Mouse (Mus musculus): Measurements from ENCODE around the gene Elavl3. TPM values are rescaled to one million over a fixed set of nuclear protein-coding genes. Genes with fewer than 3 reads are reported as not detected.
A peak's percentile ranks its signal among the peaks of the same experiment; 100 is the strongest.

Gene Elavl3
- 5.6 and 5.7 TPM in 2 replicates for polyA plus RNA-seq (2014; fragmentation: Nextera tagmentation; extraction: Ambion mirVana)

GRCm38 (mm10) chr9:22051958-22052254 is at the start of gene Elavl3:
Elavl3 (minus strand) TSS chr9:22052023.
- Histone ChIP-seq H3K27ac (ENCODE audit: low read length) (no peak within 1 kb of the TSS), H3K27me3 (ENCODE audit: control insufficient read depth, insufficient read depth, low read length) (peaks cover 35% of the 10 kb centered on the region), H3K9ac (replicated peaks; ENCODE audit: low read depth, low read length) (no peak within 1 kb of the TSS), H3K4me1 (ENCODE audit: control insufficient read depth, insufficient read depth, low read length) (peaks cover 16% of the 10 kb centered on the region; the same call in 1 of the 2 replicates), H3K9me3 (ENCODE audit: control insufficient read depth, low read depth, low read length) (no peaks in the 10 kb centered on the region), H3K4me2 (replicated peaks; ENCODE audit: low read depth, low read length) (peak within 1 kb of the TSS; percentile 61), H3K4me3 (ENCODE audit: low read depth, low read length) (peak within 1 kb of the TSS; percentile 30), H3K36me3 (ENCODE audit: control insufficient read depth, insufficient read depth, low read length) (no peaks in the 10 kb centered on the region)
- ATAC-seq (ENCODE audit: insufficient number of reproducible peaks, insufficient read depth, low FRiP score, low read depth), result no peak
- WGBS, result 3% methylated on average over 18 of the region's 28 CpGs

- no peaks in the 10 kb centered on the region for H3K9me3 ChIP-seq (ENCODE audit: control insufficient read depth, low read depth, low read length)
- peak overlapping the region; percentile 84 for H3K27ac ChIP-seq (ENCODE audit: low read length)
- ATAC-seq (ENCODE audit: insufficient number of reproducible peaks, insufficient read depth, low FRiP score, low read depth), result peak; percentile 69; the same call in 1 of the 2 replicates
- H3K4me1 ChIP-seq (ENCODE audit: control insufficient read depth, insufficient read depth, low read length), result peaks cover 6% of the 10 kb centered on the region; the same call in 1 of the 2 replicates
- peak overlapping the region; percentile 29 for H3K4me2 ChIP-seq (replicated peaks; ENCODE audit: low read depth, low read length)
- 2% methylated on average over 18 of the region's 18 CpGs for WGBS
- H3K27me3 ChIP-seq (ENCODE audit: control insufficient read depth, insufficient read depth, low read length), result peaks cover 11% of the 10 kb centered on the region
- no peaks in the 10 kb centered on the region for H3K36me3 ChIP-seq (ENCODE audit: control insufficient read depth, insufficient read depth, low read length)
- H3K9ac ChIP-seq (replicated peaks; ENCODE audit: low read depth, low read length), result 0 out of 2 replicates have a peak overlapping the region, but pooled peaks have one; percentile 6
- peak overlapping the region; percentile 23 for H3K4me3 ChIP-seq (ENCODE audit: low read depth, low read length)
Observed at GRCm38 (mm10) chr9:22099922-22100321, 48.1 kb upstream of the Elavl3 start.

DNA sequence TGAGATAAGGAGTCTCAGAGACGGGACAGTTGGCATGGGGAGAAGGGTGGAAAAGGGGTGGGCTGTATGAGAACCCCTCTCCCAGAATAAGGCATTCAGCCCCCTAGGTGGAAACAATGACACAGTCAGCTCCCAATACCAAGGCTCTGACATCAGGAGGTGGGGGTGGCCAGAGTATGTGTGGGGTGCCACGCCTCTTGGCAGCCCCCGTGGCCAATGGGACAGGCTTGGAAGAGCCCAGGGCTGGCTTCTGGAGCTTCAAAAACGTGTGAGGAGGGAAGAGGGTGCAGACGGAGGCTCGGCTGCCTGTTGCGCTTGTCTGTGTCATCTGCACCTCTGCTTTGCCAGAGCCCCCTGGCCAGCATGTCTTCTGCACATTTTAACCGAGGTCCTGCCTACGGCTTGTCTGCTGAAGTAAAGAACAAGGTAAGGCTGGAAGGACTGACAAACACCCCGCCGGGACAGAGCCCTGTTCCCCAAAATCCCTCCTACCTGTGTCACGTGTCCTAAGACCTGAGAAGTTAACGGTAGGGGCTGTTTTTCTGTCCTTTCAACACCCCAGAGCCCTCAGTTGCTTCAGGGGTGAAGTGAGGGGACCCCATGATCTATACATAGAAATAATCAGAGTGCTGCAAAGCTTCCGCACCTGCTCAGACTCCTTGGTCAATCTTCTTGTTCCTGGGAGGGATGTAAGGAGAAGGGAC is 47.3 kb upstream of the Elavl3 start, which contains the start of gene Cnn1:
Cnn1 (plus strand) TSS at position 224 of the 704 bp plus-strand sequence.
- H3K9me3 ChIP-seq (ENCODE audit: control insufficient read depth, low read depth, low read length), result no peaks in the 10 kb centered on the region
- H3K4me3 ChIP-seq (ENCODE audit: low read depth, low read length), result peak within 1 kb of the TSS; percentile 23
- peaks cover 6% of the 10 kb centered on the region; the same call in 1 of the 2 replicates for H3K4me1 ChIP-seq (ENCODE audit: control insufficient read depth, insufficient read depth, low read length)
- H3K4me2 ChIP-seq (replicated peaks; ENCODE audit: low read depth, low read length), result peak within 1 kb of the TSS; percentile 29
- peak; percentile 64 for ATAC-seq (ENCODE audit: insufficient number of reproducible peaks, insufficient read depth, low FRiP score, low read depth)
- H3K27ac ChIP-seq (ENCODE audit: low read length), result peak within 1 kb of the TSS; percentile 84
- H3K9ac ChIP-seq (replicated peaks; ENCODE audit: low read depth, low read length), result peak within 1 kb of the TSS; percentile 6; the same call in 1 of the 2 replicates
- WGBS, result 4% methylated on average over 14 of the region's 14 CpGs
- H3K36me3 ChIP-seq (ENCODE audit: control insufficient read depth, insufficient read depth, low read length), result no peaks in the 10 kb centered on the region
- H3K27me3 ChIP-seq (ENCODE audit: control insufficient read depth, insufficient read depth, low read length), result peaks cover 11% of the 10 kb centered on the region

DNA sequence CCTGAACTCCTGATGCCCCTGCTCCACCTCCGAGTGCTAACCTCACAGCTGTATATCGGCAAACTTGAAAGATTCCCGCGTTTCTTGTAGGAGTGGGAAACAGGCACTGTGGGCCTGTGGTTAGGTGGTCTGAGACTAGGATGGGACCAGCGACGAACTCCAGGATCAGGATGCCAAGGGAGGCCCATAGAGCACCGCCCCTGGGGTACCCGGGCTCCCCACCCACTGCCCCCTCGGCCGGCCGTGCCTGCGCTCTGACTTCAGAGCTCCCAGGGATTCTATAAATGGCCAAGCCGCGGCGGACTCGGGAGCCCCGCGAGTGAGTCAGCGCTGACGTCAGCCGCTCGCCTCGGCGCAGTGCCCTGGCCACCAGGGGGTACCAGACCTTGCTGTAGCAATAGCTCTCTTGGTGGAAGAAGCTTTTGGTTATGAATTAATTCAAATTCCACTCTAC is 44.1 kb upstream of the Elavl3 start:
- H3K4me1 ChIP-seq (ENCODE audit: control insufficient read depth, insufficient read depth, low read length), result peaks cover 6% of the 10 kb centered on the region; the same call in 1 of the 2 replicates
- H3K4me2 ChIP-seq (replicated peaks; ENCODE audit: low read depth, low read length), result peak overlapping the region; percentile 62
- 1% methylated on average over 24 of the region's 24 CpGs for WGBS
- no peaks in the 10 kb centered on the region for H3K9me3 ChIP-seq (ENCODE audit: control insufficient read depth, low read depth, low read length)
- H3K4me3 ChIP-seq (ENCODE audit: low read depth, low read length), result peak overlapping the region; percentile 28
- ATAC-seq (ENCODE audit: insufficient number of reproducible peaks, insufficient read depth, low FRiP score, low read depth), result peak; percentile 75; the same call in 1 of the 2 replicates
- 0 out of 2 replicates have a peak overlapping the region, but pooled peaks have one; percentile 40 for H3K9ac ChIP-seq (replicated peaks; ENCODE audit: low read depth, low read length)
- H3K27ac ChIP-seq (ENCODE audit: low read length), result no peak overlapping the region
- no peaks in the 10 kb centered on the region for H3K36me3 ChIP-seq (ENCODE audit: control insufficient read depth, insufficient read depth, low read length)
- H3K27me3 ChIP-seq (ENCODE audit: control insufficient read depth, insufficient read depth, low read length), result peaks cover 11% of the 10 kb centered on the region

- no peaks in the 10 kb centered on the region for H3K36me3 ChIP-seq (ENCODE audit: control insufficient read depth, insufficient read depth, low read length)
- H3K27me3 ChIP-seq (ENCODE audit: control insufficient read depth, insufficient read depth, low read length), result no peaks in the 10 kb centered on the region
- H3K9ac ChIP-seq (replicated peaks; ENCODE audit: low read depth, low read length), result no peak overlapping the region
- no peaks in the 10 kb centered on the region for H3K9me3 ChIP-seq (ENCODE audit: control insufficient read depth, low read depth, low read length)
- no peak overlapping the region for H3K4me2 ChIP-seq (replicated peaks; ENCODE audit: low read depth, low read length)
- H3K4me1 ChIP-seq (ENCODE audit: control insufficient read depth, insufficient read depth, low read length), result no peaks in the 10 kb centered on the region
- WGBS, result 79% methylated on average over 6 of the region's 6 CpGs
- H3K4me3 ChIP-seq (ENCODE audit: low read depth, low read length), result no peak overlapping the region
- no peak overlapping the region for H3K27ac ChIP-seq (ENCODE audit: low read length)
- no peak for ATAC-seq (ENCODE audit: insufficient number of reproducible peaks, insufficient read depth, low FRiP score, low read depth)
Observed at GRCm38 (mm10) chr9:22092746-22093145, 40.9 kb upstream of the Elavl3 start.

DNA sequence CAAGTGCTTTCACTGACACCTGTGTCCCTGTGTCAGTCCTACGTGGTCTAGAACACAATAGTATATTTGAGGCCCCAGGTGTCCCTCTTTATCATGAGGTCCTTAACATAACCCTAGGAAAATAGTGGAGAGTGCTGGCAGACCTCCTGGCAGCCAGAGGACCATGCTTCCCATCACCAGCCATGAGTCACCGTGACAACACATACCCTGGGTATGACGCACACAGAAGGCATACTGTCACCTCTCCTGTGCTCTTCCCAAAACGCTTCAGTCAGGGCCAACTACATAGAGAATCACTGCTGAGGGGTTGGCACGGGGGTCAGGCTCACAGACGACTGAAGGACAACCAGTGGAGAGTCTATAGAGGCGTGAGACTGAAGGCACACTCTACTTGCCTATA is 38.2 kb upstream of the Elavl3 start:
- WGBS, result 83% methylated on average over 7 of the region's 7 CpGs
- no peaks in the 10 kb centered on the region for H3K36me3 ChIP-seq (ENCODE audit: control insufficient read depth, insufficient read depth, low read length)
- H3K27me3 ChIP-seq (ENCODE audit: control insufficient read depth, insufficient read depth, low read length), result no peaks in the 10 kb centered on the region
- no peak overlapping the region for H3K4me2 ChIP-seq (replicated peaks; ENCODE audit: low read depth, low read length)
- H3K9me3 ChIP-seq (ENCODE audit: control insufficient read depth, low read depth, low read length), result no peaks in the 10 kb centered on the region
- no peak overlapping the region for H3K9ac ChIP-seq (replicated peaks; ENCODE audit: low read depth, low read length)
- no peaks in the 10 kb centered on the region for H3K4me1 ChIP-seq (ENCODE audit: control insufficient read depth, insufficient read depth, low read length)
- no peak for ATAC-seq (ENCODE audit: insufficient number of reproducible peaks, insufficient read depth, low FRiP score, low read depth)
- no peak overlapping the region for H3K4me3 ChIP-seq (ENCODE audit: low read depth, low read length)
- H3K27ac ChIP-seq (ENCODE audit: low read length), result no peak overlapping the region

DNA sequence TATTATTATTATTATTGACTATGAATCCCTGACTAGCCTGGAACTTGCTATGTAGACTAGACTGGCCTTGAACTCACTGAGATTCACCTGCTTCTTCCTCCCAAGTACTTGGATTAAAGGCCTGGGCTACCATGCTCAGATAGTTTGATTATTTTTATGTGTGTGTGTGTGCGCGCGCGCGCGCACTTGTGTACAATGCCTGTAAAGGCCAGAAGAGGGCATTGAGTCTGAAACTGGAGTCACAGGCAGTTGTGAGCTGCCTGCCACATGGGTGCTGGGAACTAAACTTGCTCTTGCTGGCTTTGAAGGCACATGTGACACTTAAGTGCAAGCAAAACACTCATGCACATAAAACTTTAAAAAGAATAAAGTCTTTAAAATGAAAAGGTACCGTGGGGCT is 37.5 kb upstream of the Elavl3 start:
- H3K27ac ChIP-seq (ENCODE audit: low read length), result no peak overlapping the region
- no peaks in the 10 kb centered on the region for H3K27me3 ChIP-seq (ENCODE audit: control insufficient read depth, insufficient read depth, low read length)
- WGBS, result 99% methylated on average over 7 of the region's 7 CpGs
- H3K9me3 ChIP-seq (ENCODE audit: control insufficient read depth, low read depth, low read length), result no peaks in the 10 kb centered on the region
- ATAC-seq (ENCODE audit: insufficient number of reproducible peaks, insufficient read depth, low FRiP score, low read depth), result no peak
- no peak overlapping the region for H3K4me3 ChIP-seq (ENCODE audit: low read depth, low read length)
- no peak overlapping the region for H3K4me2 ChIP-seq (replicated peaks; ENCODE audit: low read depth, low read length)
- no peak overlapping the region for H3K9ac ChIP-seq (replicated peaks; ENCODE audit: low read depth, low read length)
- no peaks in the 10 kb centered on the region for H3K4me1 ChIP-seq (ENCODE audit: control insufficient read depth, insufficient read depth, low read length)
- H3K36me3 ChIP-seq (ENCODE audit: control insufficient read depth, insufficient read depth, low read length), result no peaks in the 10 kb centered on the region

- ATAC-seq (ENCODE audit: insufficient number of reproducible peaks, insufficient read depth, low FRiP score, low read depth), result no peak
- Histone ChIP-seq H3K36me3 (ENCODE audit: control insufficient read depth, insufficient read depth, low read length) (no peaks in the 10 kb centered on the region), H3K4me1 (ENCODE audit: control insufficient read depth, insufficient read depth, low read length) (no peaks in the 10 kb centered on the region), H3K9ac (replicated peaks; ENCODE audit: low read depth, low read length) (no peak overlapping the region), H3K9me3 (ENCODE audit: control insufficient read depth, low read depth, low read length) (no peaks in the 10 kb centered on the region), H3K4me3 (ENCODE audit: low read depth, low read length) (no peak overlapping the region), H3K27ac (ENCODE audit: low read length) (no peak overlapping the region), H3K27me3 (ENCODE audit: control insufficient read depth, insufficient read depth, low read length) (no peaks in the 10 kb centered on the region), H3K4me2 (replicated peaks; ENCODE audit: low read depth, low read length) (no peak overlapping the region)
- 90% methylated on average over 2 of the region's 2 CpGs for WGBS
Observed at GRCm38 (mm10) chr9:22087034-22087618, 35.3 kb upstream of the Elavl3 start.
